Mouse (Mus musculus) midbrain, embryonic 10.5 days (tissue): ENCODE measurements around the gene Fam169b. TPM values are rescaled to one million over a fixed set of nuclear protein-coding genes. Genes with fewer than 3 reads are reported as not detected.

ENCODE experiments used
- DNase-seq: peaks from one replicate; pipeline ENCODE4 v3.0.0-alpha.2; 2017; ENCODE audit warnings: low spot score
- H3K27ac ChIP-seq: fragments of 300-500 bp; sonication (generic); replicated peaks from 2 replicates; pipeline ENCODE4 v1.5.1; 2016; ENCODE audit warnings: mild to moderate bottlenecking
- H3K27me3 ChIP-seq: fragments of 300-500 bp; sonication (generic); 2 replicates; pipeline ENCODE4 v1.6.1; 2016; ENCODE audit warnings: low read depth, mild to moderate bottlenecking; ENCODE audit not compliant: poor library complexity, severe bottlenecking
- H3K36me3 ChIP-seq: fragments of 300-500 bp; sonication (generic); 2 replicates; pipeline ENCODE4 v1.6.1; 2016; ENCODE audit warnings: mild to moderate bottlenecking, moderate library complexity
- H3K4me1 ChIP-seq: fragments of 300-500 bp; sonication (generic); 2 replicates; pipeline ENCODE4 v1.6.1; 2016
- H3K4me3 ChIP-seq: fragments of 300-500 bp; sonication (generic); 2 replicates; pipeline ENCODE4 v1.5.1; 2016; ENCODE audit warnings: mild to moderate bottlenecking, moderate library complexity
- H3K9me3 ChIP-seq: fragments of 300-500 bp; sonication (generic); replicated peaks from 2 replicates; pipeline ENCODE4 v1.6.1; 2016; ENCODE audit warnings: mild to moderate bottlenecking
- WGBS: fragments of 180-500 bp; shearing (Covaris S2); methylation state at CpG from one replicate; pipeline ENCODE4 v1.1.7; 2016; 5-methylcytosine and 5-hydroxymethylcytosine counted together
- polyA plus RNA-seq: library from polyadenylated mRNA; unstranded; fragments of >200 nt; fragmentation: Nextera tagmentation; extraction: Ambion mirVana; gene quantifications from 2 replicates; pipeline ENCODE4 v1.2.1, GENCODE M21; 2016

Fam169b gene
- polyA plus RNA-seq, 1 experiment from 2014 or later: 0.30 TPM

- H3K27ac ChIP-seq: no peak overlapping the region
Measured at GRCm38 (mm10) chr7:68318006-68318788, 44.6 kb downstream of the Fam169b start.

GRCm38 (mm10) chr7:68318979-68319378 is 45.3 kb downstream of the Fam169b start:
- H3K27me3 ChIP-seq: no peaks in the 10 kb centered on the region
- WGBS: 70% methylated on average over 6 of the region's 6 CpGs

More at GRCm38 (mm10) chr7:68318006-68318788, 44.6 kb downstream of the Fam169b start:
- H3K9me3 ChIP-seq: no peaks in the 10 kb centered on the region
- H3K36me3 ChIP-seq: no peaks in the 10 kb centered on the region
- no peak overlapping the region for H3K4me3 ChIP-seq
- H3K27me3 ChIP-seq: no peaks in the 10 kb centered on the region
- DNase-seq: no peak
- peaks cover 3% of the 10 kb centered on the region; the same call in 1 of the 2 replicates for H3K4me1 ChIP-seq
- 90% methylated on average over 16 of the region's 16 CpGs for WGBS

GRCm38 (mm10) chr7:68320078-68320810 is 46.6 kb downstream of the Fam169b start:
- no peak overlapping the region for H3K27ac ChIP-seq
- H3K4me1 ChIP-seq: no peaks in the 10 kb centered on the region
- H3K9me3 ChIP-seq: no peaks in the 10 kb centered on the region
- WGBS: 89% methylated on average over 14 of the region's 14 CpGs
- no peak overlapping the region for H3K4me3 ChIP-seq
- no peak for DNase-seq
- no peaks in the 10 kb centered on the region for H3K36me3 ChIP-seq
- no peaks in the 10 kb centered on the region for H3K27me3 ChIP-seq

More at GRCm38 (mm10) chr7:68318979-68319378, 45.3 kb downstream of the Fam169b start:
- Histone ChIP-seq H3K27ac (no peak overlapping the region), H3K36me3 (no peaks in the 10 kb centered on the region), H3K4me1 (no peaks in the 10 kb centered on the region; the same call in 1 of the 2 replicates), H3K4me3 (no peak overlapping the region), H3K9me3 (no peaks in the 10 kb centered on the region)
- DNase-seq: no peak

- Histone ChIP-seq H3K9me3 (no peaks in the 10 kb centered on the region), H3K27ac (no peak overlapping the region), H3K36me3 (no peaks in the 10 kb centered on the region), H3K27me3 (no peaks in the 10 kb centered on the region), H3K4me1 (no peaks in the 10 kb centered on the region), H3K4me3 (no peak overlapping the region)
- DNase-seq: no peak
- WGBS: 92% methylated on average over 6 of the region's 6 CpGs
Measured at GRCm38 (mm10) chr7:68323051-68323450, 49.4 kb downstream of the Fam169b start.

- Histone ChIP-seq H3K27ac (no peak overlapping the region), H3K4me1 (no peaks in the 10 kb centered on the region), H3K27me3 (no peaks in the 10 kb centered on the region), H3K4me3 (no peak overlapping the region), H3K9me3 (no peaks in the 10 kb centered on the region), H3K36me3 (no peaks in the 10 kb centered on the region)
- 86% methylated on average over 7 of the region's 7 CpGs for WGBS
- no peak for DNase-seq
Measured at GRCm38 (mm10) chr7:68326190-68326722, 52.6 kb downstream of the Fam169b start.

- Histone ChIP-seq H3K27me3 (no peaks in the 10 kb centered on the region), H3K4me1 (no peaks in the 10 kb centered on the region), H3K9me3 (no peaks in the 10 kb centered on the region), H3K4me3 (no peak overlapping the region), H3K27ac (no peak overlapping the region), H3K36me3 (no peaks in the 10 kb centered on the region)
- DNase-seq: no peak
- WGBS: 87% methylated on average over 9 of the region's 9 CpGs
Measured at GRCm38 (mm10) chr7:68329000-68329399, 55.4 kb downstream of the Fam169b start.

- no peak for DNase-seq
- Histone ChIP-seq H3K4me3 (no peak overlapping the region), H3K36me3 (no peaks in the 10 kb centered on the region), H3K4me1 (no peaks in the 10 kb centered on the region), H3K27me3 (no peaks in the 10 kb centered on the region), H3K9me3 (no peaks in the 10 kb centered on the region), H3K27ac (no peak overlapping the region)
- WGBS: 94% methylated on average over 6 of the region's 6 CpGs
Measured at GRCm38 (mm10) chr7:68332799-68333198, 59.2 kb downstream of the Fam169b start.

GRCm38 (mm10) chr7:68337080-68337781 is 63.6 kb downstream of the Fam169b start:
- no peak overlapping the region for H3K4me3 ChIP-seq
- H3K27me3 ChIP-seq: no peaks in the 10 kb centered on the region
- H3K36me3 ChIP-seq: no peaks in the 10 kb centered on the region
- no peaks in the 10 kb centered on the region for H3K9me3 ChIP-seq
- H3K27ac ChIP-seq: no peak overlapping the region
- no peak for DNase-seq
- 0 out of 2 replicates have a peak, but pooled peaks cover 3% of the 10 kb centered on the region for H3K4me1 ChIP-seq
- WGBS: 89% methylated on average over 8 of the region's 8 CpGs

GRCm38 (mm10) chr7:68338680-68339079 is 65.0 kb downstream of the Fam169b start:
- no peaks in the 10 kb centered on the region for H3K9me3 ChIP-seq
- H3K4me1 ChIP-seq: 0 out of 2 replicates have a peak, but pooled peaks cover 3% of the 10 kb centered on the region
- WGBS: 91% methylated on average over 6 of the region's 6 CpGs
- no peak overlapping the region for H3K4me3 ChIP-seq
- no peaks in the 10 kb centered on the region for H3K36me3 ChIP-seq
- no peak overlapping the region for H3K27ac ChIP-seq
- H3K27me3 ChIP-seq: no peaks in the 10 kb centered on the region
- no peak for DNase-seq

DNA sequence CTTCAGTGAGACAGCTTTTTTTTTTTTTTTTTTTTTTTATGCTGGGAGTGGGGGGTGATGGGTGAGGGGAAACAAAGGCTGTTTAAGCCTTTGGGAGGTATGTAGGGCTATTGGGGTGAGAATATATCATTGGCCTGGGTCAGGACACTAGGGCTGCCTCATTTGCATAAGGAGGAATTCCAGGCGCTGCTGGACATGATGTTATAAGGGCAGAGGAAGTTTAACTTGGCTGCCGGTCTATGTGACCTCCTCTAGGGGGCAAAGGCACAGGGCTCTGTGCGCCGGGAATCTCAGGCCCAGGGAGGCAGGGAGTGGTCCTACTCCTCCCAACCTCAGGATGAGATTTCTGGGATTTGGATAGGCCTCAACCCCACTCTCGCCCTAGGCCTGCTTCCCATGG is 70.9 kb downstream of the Fam169b start:
- Histone ChIP-seq H3K4me1 (peaks cover 3% of the 10 kb centered on the region; the same call in 1 of the 2 replicates), H3K27me3 (no peaks in the 10 kb centered on the region), H3K36me3 (no peaks in the 10 kb centered on the region), H3K9me3 (no peaks in the 10 kb centered on the region), H3K27ac (no peak overlapping the region), H3K4me3 (no peak overlapping the region)
- 58% methylated on average over 5 of the region's 5 CpGs for WGBS
- no peak for DNase-seq

GRCm38 (mm10) chr7:68345963-68346362 is 72.3 kb downstream of the Fam169b start:
- Histone ChIP-seq H3K27ac (no peak overlapping the region), H3K4me1 (peaks cover 3% of the 10 kb centered on the region; the same call in 1 of the 2 replicates), H3K9me3 (no peaks in the 10 kb centered on the region), H3K27me3 (no peaks in the 10 kb centered on the region), H3K36me3 (no peaks in the 10 kb centered on the region), H3K4me3 (no peak overlapping the region)
- 94% methylated on average over 10 of the region's 10 CpGs for WGBS
- DNase-seq: no peak

DNA sequence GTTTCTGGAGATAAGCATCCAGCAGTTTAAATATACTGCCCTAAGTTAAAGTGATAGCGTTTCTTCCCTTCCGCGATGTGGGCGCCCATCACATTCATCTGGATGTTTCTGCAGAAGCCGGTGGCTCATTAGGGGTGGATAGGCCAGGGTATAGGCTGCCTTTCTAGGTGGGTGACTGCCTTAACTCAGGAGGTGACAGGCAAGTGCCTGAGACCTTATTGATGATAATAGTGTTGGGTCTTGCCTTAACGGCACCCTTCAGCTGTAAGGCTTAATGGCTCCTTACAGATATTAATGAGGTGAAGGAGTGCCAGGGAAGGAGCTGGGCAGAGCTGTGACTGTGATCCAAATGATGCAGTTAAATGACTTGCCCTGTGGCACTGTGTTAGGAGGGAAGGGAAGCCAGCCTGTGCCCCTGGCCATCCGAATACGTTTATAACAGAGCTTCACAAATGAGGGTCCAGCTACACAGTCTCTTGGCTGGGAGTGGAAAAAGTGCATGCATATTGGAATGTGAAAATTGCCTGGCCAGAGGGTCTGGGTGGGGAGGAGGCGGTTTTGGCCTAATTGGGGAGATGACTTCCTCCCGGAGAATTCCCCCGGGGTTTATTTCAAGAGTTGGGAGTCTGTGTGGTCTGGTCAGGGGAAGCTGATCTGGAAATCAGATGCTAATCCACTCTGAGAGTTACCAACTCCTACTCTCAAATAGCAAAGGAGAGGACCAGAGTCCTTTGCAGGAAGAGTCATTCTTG is 81.9 kb downstream of the Fam169b start:
- Histone ChIP-seq H3K27ac (no peak overlapping the region), H3K4me3 (no peak overlapping the region), H3K36me3 (no peaks in the 10 kb centered on the region), H3K4me1 (no peaks in the 10 kb centered on the region; the same call in 1 of the 2 replicates), H3K9me3 (no peaks in the 10 kb centered on the region), H3K27me3 (peaks cover 9% of the 10 kb centered on the region; the same call in 1 of the 2 replicates)
- WGBS: 77% methylated on average over 11 of the region's 11 CpGs
- no peak for DNase-seq
